Mouse (Mus musculus): Measurements from ENCODE around the gene Rpl23. TPM values are rescaled to one million over a fixed set of nuclear protein-coding genes. Genes with fewer than 3 reads are reported as not detected.

Rpl23 gene
- polyA plus RNA-seq, 1 experiment from 2014 or later, result 426 TPM

- Histone ChIP-seq H3K36me3 (replicated peaks) (peaks cover 30% of the 10 kb centered on the region), H3K27ac (peak overlapping the region; percentile 74), H3K4me3 (replicated peaks) (no peak overlapping the region), H3K4me1 (peaks cover 83% of the 10 kb centered on the region), H3K4me2 (peak overlapping the region; percentile 43), H3K27me3 (no peaks in the 10 kb centered on the region), H3K9ac (0 out of 2 replicates have a peak overlapping the region, but pooled peaks have one; percentile 17), H3K9me3 (no peaks in the 10 kb centered on the region)
- ATAC-seq (ENCODE audit: low FRiP score), result no peak
- WGBS, result 35% methylated on average over 9 of the region's 9 CpGs
Measured at GRCm38 (mm10) chr11:97804841-97805661, 22.8 kb upstream of the Rpl23 start.

- Histone ChIP-seq H3K4me1 (peaks cover 72% of the 10 kb centered on the region), H3K27ac (no peak overlapping the region), H3K9me3 (no peaks in the 10 kb centered on the region), H3K36me3 (replicated peaks) (peaks cover 20% of the 10 kb centered on the region), H3K4me2 (no peak overlapping the region), H3K27me3 (no peaks in the 10 kb centered on the region), H3K4me3 (replicated peaks) (no peak overlapping the region), H3K9ac (no peak overlapping the region)
- no peak for ATAC-seq (ENCODE audit: low FRiP score)
- WGBS, result 91% methylated on average over 5 of the region's 5 CpGs
Measured at GRCm38 (mm10) chr11:97803847-97804246, 21.6 kb upstream of the Rpl23 start.

- H3K36me3 ChIP-seq (replicated peaks), result peaks cover 7% of the 10 kb centered on the region
- peak overlapping the region; percentile 72 for H3K4me2 ChIP-seq
- ATAC-seq (ENCODE audit: low FRiP score), result no peak
- H3K27ac ChIP-seq, result no peak overlapping the region
- peaks cover 58% of the 10 kb centered on the region for H3K4me1 ChIP-seq
- WGBS, result 41% methylated on average over 6 of the region's 6 CpGs
- no peaks in the 10 kb centered on the region for H3K9me3 ChIP-seq
- H3K9ac ChIP-seq, result no peak overlapping the region
- H3K27me3 ChIP-seq, result 0 out of 2 replicates have a peak, but pooled peaks cover 3% of the 10 kb centered on the region
- H3K4me3 ChIP-seq (replicated peaks), result no peak overlapping the region
Measured at GRCm38 (mm10) chr11:97802495-97802894, 20.3 kb upstream of the Rpl23 start.

GRCm38 (mm10) chr11:97802194-97802470, 19.9 kb upstream of the Rpl23 start:
- H3K27ac ChIP-seq, result 0 out of 2 replicates have a peak overlapping the region, but pooled peaks have one; percentile 1
- H3K4me1 ChIP-seq, result peaks cover 56% of the 10 kb centered on the region
- no peak overlapping the region for H3K9ac ChIP-seq
- H3K27me3 ChIP-seq, result 0 out of 2 replicates have a peak, but pooled peaks cover 3% of the 10 kb centered on the region
- no peak for ATAC-seq (ENCODE audit: low FRiP score)
- WGBS, result 57% methylated on average over 1 of the region's 1 CpGs
- H3K9me3 ChIP-seq, result no peaks in the 10 kb centered on the region
- no peak overlapping the region for H3K4me3 ChIP-seq (replicated peaks)
- H3K4me2 ChIP-seq, result peak overlapping the region; percentile 72
- peaks cover 3% of the 10 kb centered on the region; the same call in 1 of the 2 replicates for H3K36me3 ChIP-seq (replicated peaks)

GRCm38 (mm10) chr11:97801409-97802193, 19.4 kb upstream of the Rpl23 start:
- H3K9ac ChIP-seq, result peak overlapping the region; percentile 83
- H3K4me1 ChIP-seq, result peaks cover 51% of the 10 kb centered on the region
- 0 out of 2 replicates have a peak, but pooled peaks cover 3% of the 10 kb centered on the region for H3K27me3 ChIP-seq
- H3K4me3 ChIP-seq (replicated peaks), result peak overlapping the region; percentile 78
- H3K4me2 ChIP-seq, result peak overlapping the region; percentile 72
- WGBS, result 34% methylated on average over 8 of the region's 8 CpGs
- ATAC-seq (ENCODE audit: low FRiP score), result no peak
- no peaks in the 10 kb centered on the region for H3K36me3 ChIP-seq (replicated peaks)
- peak overlapping the region; percentile 94; the same call in 1 of the 2 replicates for H3K27ac ChIP-seq
- no peaks in the 10 kb centered on the region for H3K9me3 ChIP-seq

- Histone ChIP-seq H3K4me3 (replicated peaks) (peak overlapping the region; percentile 78), H3K9me3 (no peaks in the 10 kb centered on the region), H3K4me1 (peaks cover 44% of the 10 kb centered on the region), H3K36me3 (replicated peaks) (no peaks in the 10 kb centered on the region), H3K27ac (peak overlapping the region; percentile 94), H3K4me2 (peak overlapping the region; percentile 72), H3K27me3 (0 out of 2 replicates have a peak, but pooled peaks cover 3% of the 10 kb centered on the region), H3K9ac (peak overlapping the region; percentile 83)
- no peak for ATAC-seq (ENCODE audit: low FRiP score)
- 6% methylated on average over 17 of the region's 17 CpGs for WGBS
Measured at GRCm38 (mm10) chr11:97800691-97801408, 18.6 kb upstream of the Rpl23 start.

GRCm38 (mm10) chr11:97799994-97800690, 17.9 kb upstream of the Rpl23 start:
- Histone ChIP-seq H3K4me1 (peaks cover 37% of the 10 kb centered on the region), H3K9ac (peak overlapping the region; percentile 83), H3K4me3 (replicated peaks) (peak overlapping the region; percentile 78), H3K9me3 (no peaks in the 10 kb centered on the region), H3K27me3 (0 out of 2 replicates have a peak, but pooled peaks cover 3% of the 10 kb centered on the region), H3K27ac (peak overlapping the region; percentile 94), H3K4me2 (peak overlapping the region; percentile 72), H3K36me3 (replicated peaks) (no peaks in the 10 kb centered on the region)
- ATAC-seq (ENCODE audit: low FRiP score), result peak; percentile 72
- WGBS, result under 1% methylated on average over 34 of the region's 43 CpGs

GRCm38 (mm10) chr11:97799146-97799993, 17.1 kb upstream of the Rpl23 start:
- under 1% methylated on average over 70 of the region's 71 CpGs for WGBS
- H3K27me3 ChIP-seq, result 0 out of 2 replicates have a peak, but pooled peaks cover 3% of the 10 kb centered on the region
- H3K4me1 ChIP-seq, result peaks cover 29% of the 10 kb centered on the region
- peak overlapping the region; percentile 72 for H3K4me2 ChIP-seq
- peak overlapping the region; percentile 83 for H3K9ac ChIP-seq
- H3K4me3 ChIP-seq (replicated peaks), result peak overlapping the region; percentile 78
- peak overlapping the region; percentile 94 for H3K27ac ChIP-seq
- H3K36me3 ChIP-seq (replicated peaks), result no peaks in the 10 kb centered on the region
- peak; percentile 85 for ATAC-seq (ENCODE audit: low FRiP score)
- H3K9me3 ChIP-seq, result no peaks in the 10 kb centered on the region

- no peaks in the 10 kb centered on the region for H3K36me3 ChIP-seq (replicated peaks)
- peaks cover 23% of the 10 kb centered on the region for H3K4me1 ChIP-seq
- H3K9me3 ChIP-seq, result no peaks in the 10 kb centered on the region
- H3K27me3 ChIP-seq, result 0 out of 2 replicates have a peak, but pooled peaks cover 3% of the 10 kb centered on the region
- peak within 1 kb of the TSS; percentile 83 for H3K9ac ChIP-seq
- WGBS, result 0% methylated on average over 11 of the region's 11 CpGs
- H3K4me2 ChIP-seq, result peak within 1 kb of the TSS; percentile 72
- H3K27ac ChIP-seq, result peak within 1 kb of the TSS; percentile 94
- peak; percentile 47 for ATAC-seq (ENCODE audit: low FRiP score)
- H3K4me3 ChIP-seq (replicated peaks), result peak within 1 kb of the TSS; percentile 78
Measured at GRCm38 (mm10) chr11:97798782-97799145, 16.5 kb upstream of the Rpl23 start, which contains the start of gene Lasp1. TSS of gene Lasp1 (plus strand) at chr11:97799000.

- H3K27ac ChIP-seq, result no peak overlapping the region
- H3K27me3 ChIP-seq, result 0 out of 2 replicates have a peak, but pooled peaks cover 3% of the 10 kb centered on the region
- no peak for ATAC-seq (ENCODE audit: low FRiP score)
- no peak overlapping the region for H3K4me3 ChIP-seq (replicated peaks)
- no peaks in the 10 kb centered on the region for H3K9me3 ChIP-seq
- H3K4me1 ChIP-seq, result peaks cover 21% of the 10 kb centered on the region
- H3K9ac ChIP-seq, result no peak overlapping the region
- no peak overlapping the region for H3K4me2 ChIP-seq
- no peaks in the 10 kb centered on the region for H3K36me3 ChIP-seq (replicated peaks)
- WGBS, result 32% methylated on average over 8 of the region's 8 CpGs
Measured at GRCm38 (mm10) chr11:97798083-97798435, 15.8 kb upstream of the Rpl23 start.

Measured in forebrain, embryonic 12.5 days (tissue).